Mouse (Mus musculus): ENCODE results near the gene Lipa. TPM values are rescaled to one million over a fixed set of nuclear protein-coding genes. Genes with fewer than 3 reads are reported as not detected.

Lipa gene
- polyA plus RNA-seq (2014; fragmentation: Nextera tagmentation; extraction: Ambion mirVana), result 22.0 and 26.7 TPM in 2 replicates

- Histone ChIP-seq H3K4me2 (replicated peaks; ENCODE audit: low read depth, low read length) (peak within 1 kb of the TSS; percentile 84), H3K27me3 (ENCODE audit: control insufficient read depth, insufficient read depth, low read length) (no peaks in the 10 kb centered on the region), H3K9me3 (ENCODE audit: control insufficient read depth, low read length) (no peaks in the 10 kb centered on the region), H3K27ac (ENCODE audit: low read depth, low read length) (no peak within 1 kb of the TSS), H3K9ac (ENCODE audit: low read depth, low read length) (peak within 1 kb of the TSS; percentile 59), H3K36me3 (ENCODE audit: control insufficient read depth, insufficient read depth, low read length) (no peaks in the 10 kb centered on the region), H3K4me1 (ENCODE audit: control insufficient read depth, insufficient read depth, low read length) (no peaks in the 10 kb centered on the region), H3K4me3 (ENCODE audit: low read length) (peak within 1 kb of the TSS; percentile 64)
- ATAC-seq (ENCODE audit: low FRiP score, low TSS enrichment), result peak; percentile 100
- WGBS, result under 1% methylated on average over 29 of the region's 29 CpGs
These were observed at the start of gene Lipa for GRCm38 (mm10) chr19:34526941-34527682. Gene Lipa (minus strand): TSS chr19:34527474.

GRCm38 (mm10) chr19:34573650-34574049 lies 46.4 kb upstream of the Lipa start:
- Histone ChIP-seq H3K9ac (ENCODE audit: low read depth, low read length) (no peak overlapping the region), H3K9me3 (ENCODE audit: control insufficient read depth, low read length) (no peaks in the 10 kb centered on the region), H3K4me2 (replicated peaks; ENCODE audit: low read depth, low read length) (no peak overlapping the region), H3K36me3 (ENCODE audit: control insufficient read depth, insufficient read depth, low read length) (no peaks in the 10 kb centered on the region), H3K4me1 (ENCODE audit: control insufficient read depth, insufficient read depth, low read length) (0 out of 2 replicates have a peak, but pooled peaks cover 13% of the 10 kb centered on the region), H3K27ac (ENCODE audit: low read depth, low read length) (no peak overlapping the region), H3K4me3 (ENCODE audit: low read length) (no peak overlapping the region), H3K27me3 (ENCODE audit: control insufficient read depth, insufficient read depth, low read length) (no peaks in the 10 kb centered on the region)
- WGBS, result 95% methylated on average over 5 of the region's 5 CpGs
- no peak for ATAC-seq (ENCODE audit: low FRiP score, low TSS enrichment)

GRCm38 (mm10) chr19:34571080-34571479 lies 43.8 kb upstream of the Lipa start:
- Histone ChIP-seq H3K4me3 (ENCODE audit: low read length) (no peak overlapping the region), H3K9ac (ENCODE audit: low read depth, low read length) (no peak overlapping the region), H3K4me1 (ENCODE audit: control insufficient read depth, insufficient read depth, low read length) (0 out of 2 replicates have a peak, but pooled peaks cover 13% of the 10 kb centered on the region), H3K27ac (ENCODE audit: low read depth, low read length) (no peak overlapping the region), H3K36me3 (ENCODE audit: control insufficient read depth, insufficient read depth, low read length) (no peaks in the 10 kb centered on the region), H3K9me3 (ENCODE audit: control insufficient read depth, low read length) (no peaks in the 10 kb centered on the region), H3K27me3 (ENCODE audit: control insufficient read depth, insufficient read depth, low read length) (no peaks in the 10 kb centered on the region), H3K4me2 (replicated peaks; ENCODE audit: low read depth, low read length) (no peak overlapping the region)
- ATAC-seq (ENCODE audit: low FRiP score, low TSS enrichment), result no peak
- 96% methylated on average over 1 of the region's 1 CpGs for WGBS

- Histone ChIP-seq H3K27me3 (ENCODE audit: control insufficient read depth, insufficient read depth, low read length) (no peaks in the 10 kb centered on the region), H3K9ac (ENCODE audit: low read depth, low read length) (no peak overlapping the region), H3K4me3 (ENCODE audit: low read length) (no peak overlapping the region), H3K4me1 (ENCODE audit: control insufficient read depth, insufficient read depth, low read length) (0 out of 2 replicates have a peak, but pooled peaks cover 13% of the 10 kb centered on the region), H3K27ac (ENCODE audit: low read depth, low read length) (no peak overlapping the region), H3K9me3 (ENCODE audit: control insufficient read depth, low read length) (no peaks in the 10 kb centered on the region), H3K4me2 (replicated peaks; ENCODE audit: low read depth, low read length) (no peak overlapping the region), H3K36me3 (ENCODE audit: control insufficient read depth, insufficient read depth, low read length) (no peaks in the 10 kb centered on the region)
- ATAC-seq (ENCODE audit: low FRiP score, low TSS enrichment), result peak; percentile 66
- 34% methylated on average over 4 of the region's 4 CpGs for WGBS
These were observed 42.7 kb upstream of the Lipa start for GRCm38 (mm10) chr19:34569896-34570476.

- peak; percentile 74; the same call in 1 of the 2 replicates for ATAC-seq (ENCODE audit: low FRiP score, low TSS enrichment)
These were observed 42.0 kb upstream of the Lipa start for GRCm38 (mm10) chr19:34568988-34569895.

GRCm38 (mm10) chr19:34566178-34566784 lies 39.0 kb upstream of the Lipa start:
- no peaks in the 10 kb centered on the region for H3K9me3 ChIP-seq (ENCODE audit: control insufficient read depth, low read length)
- no peaks in the 10 kb centered on the region for H3K27me3 ChIP-seq (ENCODE audit: control insufficient read depth, insufficient read depth, low read length)
- no peak overlapping the region for H3K9ac ChIP-seq (ENCODE audit: low read depth, low read length)
- H3K27ac ChIP-seq (ENCODE audit: low read depth, low read length), result no peak overlapping the region
- H3K4me3 ChIP-seq (ENCODE audit: low read length), result no peak overlapping the region
- 44% methylated on average over 1 of the region's 1 CpGs for WGBS
- H3K36me3 ChIP-seq (ENCODE audit: control insufficient read depth, insufficient read depth, low read length), result no peaks in the 10 kb centered on the region
- ATAC-seq (ENCODE audit: low FRiP score, low TSS enrichment), result peak; percentile 63
- H3K4me1 ChIP-seq (ENCODE audit: control insufficient read depth, insufficient read depth, low read length), result 0 out of 2 replicates have a peak, but pooled peaks cover 13% of the 10 kb centered on the region
- no peak overlapping the region for H3K4me2 ChIP-seq (replicated peaks; ENCODE audit: low read depth, low read length)

More at GRCm38 (mm10) chr19:34568988-34569895, 42.0 kb upstream of the Lipa start:
- Histone ChIP-seq H3K9ac (ENCODE audit: low read depth, low read length) (no peak overlapping the region), H3K27ac (ENCODE audit: low read depth, low read length) (no peak overlapping the region), H3K27me3 (ENCODE audit: control insufficient read depth, insufficient read depth, low read length) (no peaks in the 10 kb centered on the region), H3K4me3 (ENCODE audit: low read length) (no peak overlapping the region), H3K4me1 (ENCODE audit: control insufficient read depth, insufficient read depth, low read length) (0 out of 2 replicates have a peak, but pooled peaks cover 13% of the 10 kb centered on the region), H3K4me2 (replicated peaks; ENCODE audit: low read depth, low read length) (no peak overlapping the region), H3K9me3 (ENCODE audit: control insufficient read depth, low read length) (no peaks in the 10 kb centered on the region), H3K36me3 (ENCODE audit: control insufficient read depth, insufficient read depth, low read length) (no peaks in the 10 kb centered on the region)
- WGBS, result 58% methylated on average over 7 of the region's 7 CpGs

GRCm38 (mm10) chr19:34562556-34562955 lies 35.3 kb upstream of the Lipa start:
- Histone ChIP-seq H3K27me3 (ENCODE audit: control insufficient read depth, insufficient read depth, low read length) (no peaks in the 10 kb centered on the region), H3K36me3 (ENCODE audit: control insufficient read depth, insufficient read depth, low read length) (no peaks in the 10 kb centered on the region), H3K27ac (ENCODE audit: low read depth, low read length) (no peak overlapping the region), H3K4me2 (replicated peaks; ENCODE audit: low read depth, low read length) (no peak overlapping the region), H3K9me3 (ENCODE audit: control insufficient read depth, low read length) (no peaks in the 10 kb centered on the region), H3K4me1 (ENCODE audit: control insufficient read depth, insufficient read depth, low read length) (no peaks in the 10 kb centered on the region), H3K4me3 (ENCODE audit: low read length) (no peak overlapping the region), H3K9ac (ENCODE audit: low read depth, low read length) (no peak overlapping the region)
- no peak for ATAC-seq (ENCODE audit: low FRiP score, low TSS enrichment)

GRCm38 (mm10) chr19:34556621-34557020 lies 29.3 kb upstream of the Lipa start:
- no peak overlapping the region for H3K4me3 ChIP-seq (ENCODE audit: low read length)
- no peaks in the 10 kb centered on the region for H3K9me3 ChIP-seq (ENCODE audit: control insufficient read depth, low read length)
- WGBS, result 85% methylated on average over 3 of the region's 3 CpGs
- no peaks in the 10 kb centered on the region for H3K36me3 ChIP-seq (ENCODE audit: control insufficient read depth, insufficient read depth, low read length)
- no peak overlapping the region for H3K4me2 ChIP-seq (replicated peaks; ENCODE audit: low read depth, low read length)
- no peak overlapping the region for H3K9ac ChIP-seq (ENCODE audit: low read depth, low read length)
- H3K27ac ChIP-seq (ENCODE audit: low read depth, low read length), result no peak overlapping the region
- H3K27me3 ChIP-seq (ENCODE audit: control insufficient read depth, insufficient read depth, low read length), result no peaks in the 10 kb centered on the region
- no peak for ATAC-seq (ENCODE audit: low FRiP score, low TSS enrichment)
- H3K4me1 ChIP-seq (ENCODE audit: control insufficient read depth, insufficient read depth, low read length), result 0 out of 2 replicates have a peak, but pooled peaks cover 3% of the 10 kb centered on the region
